In the genomic region with DNA sequence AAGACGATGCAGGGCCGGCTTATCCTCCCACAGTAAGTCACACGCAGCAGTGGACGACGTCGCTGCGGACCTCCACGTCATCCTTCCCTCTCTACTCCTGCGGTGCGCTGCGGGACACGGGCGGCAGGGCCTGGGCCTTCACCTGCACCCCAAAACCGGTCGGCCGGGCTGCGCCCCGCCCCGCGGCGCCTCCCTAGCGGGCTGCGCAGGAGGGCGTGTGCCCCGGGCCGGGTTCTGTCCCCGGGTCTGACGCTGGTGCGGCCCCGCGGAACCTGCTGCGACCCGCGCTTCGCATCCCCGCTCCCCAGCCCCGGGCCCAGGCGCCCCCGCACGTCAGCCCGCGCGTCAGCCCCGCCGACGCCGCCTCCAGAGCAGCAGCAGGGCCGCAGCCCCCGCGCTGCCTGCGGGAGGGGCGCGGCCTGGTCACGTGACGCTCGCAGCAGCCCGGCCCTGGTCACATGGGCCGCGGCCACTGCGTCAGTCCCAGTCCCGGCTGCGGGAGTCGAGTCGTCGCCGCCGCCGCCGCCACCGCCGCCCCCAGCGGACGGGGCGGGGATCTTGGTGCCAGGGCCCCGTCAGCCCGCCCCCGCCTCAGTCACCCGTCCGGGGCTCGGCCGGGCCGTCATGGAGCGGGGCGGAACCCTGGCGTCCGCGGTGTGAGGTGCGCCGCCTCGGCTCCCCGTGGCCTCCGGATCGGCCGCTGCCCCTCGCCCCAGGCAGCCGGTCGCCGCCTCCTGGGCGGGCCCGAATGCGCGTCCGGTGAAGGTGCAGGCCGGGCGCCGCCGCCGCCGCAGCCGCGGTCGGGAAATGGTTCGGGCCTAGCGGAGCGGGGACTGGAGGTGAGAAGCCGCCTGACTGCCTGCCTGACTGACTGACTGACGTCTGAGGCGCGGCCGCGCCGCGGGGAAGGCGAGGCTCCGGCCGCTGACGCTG, we compare ENCODE assay signal across 7 mouse cellular contexts. TPM values are rescaled to one million over a fixed set of nuclear protein-coding genes. Genes with fewer than 3 reads are reported as not detected.
DNase-seq lines count a peak whose midpoint lies in the region; ATAC-seq and TF ChIP-seq lines count a peak whose summit lies in the region.

Aff4 (plus strand) TSS at position 543 of the 933 bp plus-strand sequence.

- H3K4me2 ChIP-seq in embryonic facial prominence, embryonic 11.5 days (ENCODE audit: low read depth, low read length): peak within 1 kb of the TSS; percentile 92
- H3K4me2 ChIP-seq in limb, embryonic 11.5 days (ENCODE audit: low read depth, severe bottlenecking): peak within 1 kb of the TSS; percentile 79
- peak within 1 kb of the TSS; percentile 82 for H3K4me2 ChIP-seq in midbrain, embryonic 13.5 days (replicated peaks)

- H3K9me3 ChIP-seq in embryonic facial prominence, embryonic 11.5 days (replicated peaks; ENCODE audit: control insufficient read depth, low read length): no peaks in the 10 kb centered on the region
- no peaks in the 10 kb centered on the region for H3K9me3 ChIP-seq in limb, embryonic 11.5 days (ENCODE audit: control insufficient read depth, low read length)
- H3K9me3 ChIP-seq in midbrain, embryonic 13.5 days: no peaks in the 10 kb centered on the region

- TF ChIP-seq CTCF in small intestine, adult 2 months (IDR thresholded peaks at IDR 0.05; ENCODE audit: extremely low read depth, insufficient read length, insufficient replicate concordance, low read depth, low read length): no peak

- H3K4me3 ChIP-seq in embryonic facial prominence, embryonic 11.5 days (ENCODE audit: low read depth, low read length): peak within 1 kb of the TSS; percentile 95
- H3K4me3 ChIP-seq in limb, embryonic 11.5 days (ENCODE audit: low read depth, low read length): peak within 1 kb of the TSS; percentile 87
- H3K4me3 ChIP-seq in midbrain, embryonic 13.5 days (replicated peaks): peak within 1 kb of the TSS; percentile 73
- H3K4me3 ChIP-seq in small intestine, adult 2 months (ENCODE audit: low read depth, low read length): peak within 1 kb of the TSS; percentile 94

- peak within 1 kb of the TSS; percentile 95 for H3K9ac ChIP-seq in embryonic facial prominence, embryonic 11.5 days (replicated peaks; ENCODE audit: low read length)
- H3K9ac ChIP-seq in limb, embryonic 11.5 days (ENCODE audit: low read length): peak within 1 kb of the TSS; percentile 91
- H3K9ac ChIP-seq in midbrain, embryonic 13.5 days (replicated peaks): peak within 1 kb of the TSS; percentile 99

- H3K36me3 ChIP-seq in embryonic facial prominence, embryonic 11.5 days (replicated peaks; ENCODE audit: control insufficient read depth, insufficient read depth, low read depth, low read length): no peaks in the 10 kb centered on the region
- H3K36me3 ChIP-seq in limb, embryonic 11.5 days (ENCODE audit: control insufficient read depth, insufficient read depth, low read length): no peaks in the 10 kb centered on the region; the same call in 1 of the 2 replicates
- H3K36me3 ChIP-seq in midbrain, embryonic 13.5 days: no peaks in the 10 kb centered on the region
- H3K36me3 ChIP-seq in small intestine, adult 2 months (ENCODE audit: control insufficient read depth, insufficient read depth, low read length): 0 out of 2 replicates have a peak, but pooled peaks cover 2% of the 10 kb centered on the region

- under 1% methylated on average over 102 of the region's 127 CpGs for WGBS in embryonic facial prominence, embryonic 11.5 days
- WGBS in limb, embryonic 11.5 days: under 1% methylated on average over 109 of the region's 127 CpGs
- WGBS in midbrain, embryonic 13.5 days: under 1% methylated on average over 120 of the region's 127 CpGs
- whole genome bisulfite sequencing in small intestine, adult 2 months: under 1% methylated on average over 118 of the region's 127 CpGs

- peak; percentile 90 for DNase-seq in adrenal gland, postnatal 25 days
- DNase-seq in embryonic facial prominence, embryonic 11.5 days (ENCODE audit: low spot score): peak; percentile 94
- DNase-seq in heart, adult 11 months: peak; percentile 99
- DNase-seq in kidney, adult 18-20 months: peak; percentile 92
- peak; percentile 88 for DNase-seq in limb, embryonic 11.5 days (ENCODE audit: low spot score)

- H3K4me1 ChIP-seq in embryonic facial prominence, embryonic 11.5 days (ENCODE audit: control insufficient read depth, insufficient read depth, low read length): no peaks in the 10 kb centered on the region
- no peaks in the 10 kb centered on the region for H3K4me1 ChIP-seq in limb, embryonic 11.5 days (ENCODE audit: control insufficient read depth, insufficient read depth, low read length)
- peaks cover 19% of the 10 kb centered on the region for H3K4me1 ChIP-seq in midbrain, embryonic 13.5 days (replicated peaks)
- peaks cover 5% of the 10 kb centered on the region for H3K4me1 ChIP-seq in small intestine, adult 2 months (ENCODE audit: control insufficient read depth, insufficient read depth, insufficient read length, low read length)

- ATAC-seq in embryonic facial prominence, embryonic 11.5 days (replicated peaks; ENCODE audit: insufficient number of reproducible peaks, low FRiP score, low TSS enrichment, low read depth): peak; percentile 89
- ATAC-seq in limb, embryonic 11.5 days (ENCODE audit: insufficient number of reproducible peaks, low FRiP score, low TSS enrichment, low read depth): peak; percentile 93
- ATAC-seq in midbrain, embryonic 13.5 days: peak; percentile 94

- H3K27me3 ChIP-seq in embryonic facial prominence, embryonic 11.5 days (ENCODE audit: control insufficient read depth, insufficient read depth, low read length): no peaks in the 10 kb centered on the region
- no peaks in the 10 kb centered on the region for H3K27me3 ChIP-seq in limb, embryonic 11.5 days (ENCODE audit: control insufficient read depth, insufficient read depth, low read length)
- H3K27me3 ChIP-seq in midbrain, embryonic 13.5 days: peaks cover 4% of the 10 kb centered on the region; the same call in 1 of the 2 replicates
- H3K27me3 ChIP-seq in small intestine, adult 2 months (ENCODE audit: control insufficient read depth, insufficient read depth, low read length): no peaks in the 10 kb centered on the region

- H3K27ac ChIP-seq in embryonic facial prominence, embryonic 11.5 days (replicated peaks; ENCODE audit: low read depth, low read length): peak within 1 kb of the TSS; percentile 85
- H3K27ac ChIP-seq in limb, embryonic 11.5 days (replicated peaks; ENCODE audit: low read depth, low read length): peak within 1 kb of the TSS; percentile 93
- H3K27ac ChIP-seq in midbrain, embryonic 13.5 days: peak within 1 kb of the TSS; percentile 97
- peak within 1 kb of the TSS; percentile 98 for H3K27ac ChIP-seq in small intestine, adult 2 months (ENCODE audit: insufficient read depth, low read depth, low read length)

- TF ChIP-seq POLR2A in small intestine, adult 2 months (IDR thresholded peaks at IDR 0.05; ENCODE audit: low read depth, low read length): peak; percentile 42

RNA-seq across cellular contexts. Expression of gene Aff4, which starts in this region (rescaled TPM):
- 156 and 173 TPM in 2 replicates for total RNA-seq in adrenal gland, postnatal 25 days (2021)
- polyA plus RNA-seq in embryonic facial prominence, embryonic 11.5 days (2014; fragmentation: Nextera tagmentation; extraction: Ambion mirVana): 37.5 and 38.5 TPM in 2 replicates
- polyA plus RNA-seq in limb, embryonic 11.5 days (2014; fragmentation: Nextera tagmentation; extraction: Ambion mirVana): 40.1 and 43.1 TPM in 2 replicates
- polyA plus RNA-seq in midbrain, embryonic 13.5 days (2015; fragmentation: Nextera tagmentation; extraction: Ambion mirVana): 66.4 and 81.6 TPM in 2 replicates
- polyA plus RNA-seq in small intestine, adult 2 months (2012; rRNA removed): 3.2 and 6.6 TPM in 2 replicates

Comparison
In these comparisons a context has a peak if more than half of its experiments do, and no peak if none do; other contexts are left out.
1. Peak in every context shown above with its lines: DNase-seq, ATAC-seq, H3K4me3 ChIP-seq and H3K27ac ChIP-seq.